Mouse (Mus musculus) E14TG2a.4 (cell line): ENCODE results near the gene Sptbn4.

Source experiments
- H3K27me3 ChIP-seq: 2 replicates; pipeline ENCODE4 v1.6.1; 2014; ENCODE audit warnings: low read length, control low read depth; ENCODE audit not compliant: insufficient read depth
- H3K36me3 ChIP-seq: 2 replicates; pipeline ENCODE4 v1.6.1; 2014; ENCODE audit warnings: low read length, control low read depth; ENCODE audit not compliant: insufficient read depth
- H3K4me1 ChIP-seq: replicated peaks from 2 replicates; pipeline ENCODE4 v1.6.1; 2014; ENCODE audit warnings: low read depth, low read length, control low read depth
- H3K4me3 ChIP-seq: replicated peaks from 2 replicates; pipeline ENCODE4 v1.5.1; 2014; ENCODE audit warnings: mild to moderate bottlenecking, low read length
- H3K9me3 ChIP-seq: 2 replicates; pipeline ENCODE4 v1.6.1; 2014; ENCODE audit warnings: low read length, control low read depth
- CTCF ChIP-seq: conservative IDR thresholded peaks from 2 replicates; pipeline ENCODE4 v1.5.1; 2014; ENCODE audit warnings: low read length
- NANOG ChIP-seq: IDR thresholded peaks from 2 replicates; pipeline ENCODE4 v1.6.1; 2014; ENCODE audit warnings: borderline replicate concordance, low read length, mixed read lengths
- POU5F1 ChIP-seq: IDR thresholded peaks from 2 replicates; pipeline ENCODE4 v1.6.1; 2014; ENCODE audit warnings: low read length, borderline replicate concordance

Sptbn4 gene

DNA sequence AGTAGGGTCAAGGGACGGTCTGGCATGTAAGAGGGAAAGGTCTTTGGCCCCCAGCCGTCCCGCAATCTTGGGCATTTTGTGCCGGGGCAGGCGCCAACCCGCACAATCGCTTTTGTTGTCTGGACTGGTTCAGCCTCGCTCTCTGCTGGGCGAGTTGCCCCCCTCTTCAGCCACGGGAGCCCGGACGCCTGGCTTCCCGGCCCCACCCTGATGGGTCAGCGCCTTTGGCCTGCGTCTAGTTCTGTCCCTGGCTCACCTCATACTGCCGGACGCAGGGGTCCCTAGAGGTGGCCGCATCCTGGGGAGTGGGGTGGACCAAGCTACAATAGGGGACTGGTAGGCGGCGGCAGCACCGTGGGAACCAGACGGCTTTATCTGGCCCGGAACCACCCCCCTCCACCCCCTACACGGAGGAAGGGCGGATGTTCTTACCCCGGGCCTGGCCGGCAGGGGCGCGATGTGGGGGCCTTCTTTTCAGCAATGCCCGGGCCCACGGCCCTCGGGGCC lies 113.0 kb downstream of the Sptbn4 start:
- H3K27me3 ChIP-seq: peaks cover 7% of the 10 kb centered on the region
- no peaks in the 10 kb centered on the region for H3K36me3 ChIP-seq
- peaks cover 72% of the 10 kb centered on the region for H3K4me1 ChIP-seq
- TF ChIP-seq POU5F1 (no peak), NANOG (no peak), CTCF (no peak)
- H3K4me3 ChIP-seq: peak overlapping the region; percentile 85
- no peaks in the 10 kb centered on the region for H3K9me3 ChIP-seq

DNA sequence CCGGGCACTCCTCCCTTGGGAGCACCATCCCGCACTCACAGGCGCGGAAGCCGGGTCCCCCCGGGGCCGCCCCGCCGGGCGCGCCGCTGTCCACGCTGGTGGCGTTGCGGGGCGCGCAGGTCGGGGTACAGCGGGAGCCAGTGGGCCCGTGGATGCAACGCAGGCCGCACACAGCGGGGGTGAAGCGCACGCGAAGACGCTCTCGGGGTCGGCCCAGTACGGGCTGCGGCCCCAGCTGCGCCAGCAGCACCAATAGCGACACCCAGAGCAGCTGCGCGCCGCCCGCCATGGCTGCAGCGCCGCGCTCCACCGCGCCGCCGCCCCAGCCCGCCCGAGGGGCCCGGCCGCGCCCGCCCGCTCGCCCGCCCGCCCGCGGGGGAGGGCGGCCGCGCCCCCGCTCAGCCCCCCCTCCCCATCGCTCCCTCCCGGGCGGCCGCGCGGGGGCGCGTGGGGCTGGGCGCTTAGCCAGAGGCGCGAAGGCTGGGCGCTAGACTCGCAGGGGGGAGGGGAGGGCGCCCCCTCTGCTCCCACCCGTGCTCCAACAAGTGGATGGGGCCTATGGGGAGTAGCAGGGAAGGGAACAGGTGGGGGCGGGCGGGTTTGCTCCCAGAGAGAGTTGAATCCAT lies 114.1 kb downstream of the Sptbn4 start:
- peaks cover 76% of the 10 kb centered on the region for H3K4me1 ChIP-seq
- H3K4me3 ChIP-seq: peak overlapping the region; percentile 85
- H3K36me3 ChIP-seq: 0 out of 2 replicates have a peak, but pooled peaks cover 4% of the 10 kb centered on the region
- TF ChIP-seq POU5F1 (no peak), NANOG (no peak), CTCF (no peak)
- H3K9me3 ChIP-seq: no peaks in the 10 kb centered on the region
- H3K27me3 ChIP-seq: peaks cover 3% of the 10 kb centered on the region; the same call in 1 of the 2 replicates

DNA sequence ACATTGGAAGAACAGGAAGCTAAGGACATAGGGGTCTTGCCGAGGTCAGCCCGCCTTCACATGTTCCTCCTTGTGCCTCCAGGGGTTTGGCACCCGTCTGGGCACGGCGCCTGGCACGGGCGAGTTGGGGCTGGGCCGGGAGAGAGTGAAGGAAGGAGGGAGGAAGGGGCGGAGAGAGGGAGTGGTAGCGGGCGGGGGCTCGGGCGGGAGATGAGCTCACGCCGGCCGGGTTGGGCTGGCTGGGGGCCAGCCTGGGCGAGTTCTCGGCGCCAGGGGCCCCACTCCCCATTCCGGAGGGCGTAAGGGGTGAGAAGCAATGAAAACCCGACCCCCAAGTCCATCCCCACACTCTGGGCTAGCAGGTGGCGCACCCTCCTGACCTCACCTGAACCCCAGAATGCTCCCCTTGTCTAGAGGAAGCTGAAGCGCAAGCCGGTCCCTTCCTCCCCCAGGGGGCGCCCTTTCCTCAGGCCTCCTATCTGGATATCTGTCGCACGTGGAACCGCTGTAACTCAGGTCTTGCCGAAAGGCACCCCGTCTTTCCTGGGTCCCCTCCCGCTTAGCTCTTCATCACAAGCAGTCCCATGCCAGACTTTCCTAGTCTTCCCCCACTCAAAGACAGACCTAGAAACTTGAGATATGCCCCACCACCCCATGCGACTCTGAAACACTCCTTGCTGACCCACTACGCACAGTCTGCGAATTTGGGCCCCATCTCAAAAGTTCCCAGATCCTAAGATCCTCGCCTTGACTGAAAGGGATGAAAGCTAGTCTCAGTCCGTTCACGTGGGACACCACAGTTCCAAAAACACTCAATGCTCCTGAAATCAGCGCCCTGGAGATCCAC lies 114.9 kb downstream of the Sptbn4 start:
- peaks cover 3% of the 10 kb centered on the region; the same call in 1 of the 2 replicates for H3K27me3 ChIP-seq
- peaks cover 10% of the 10 kb centered on the region for H3K36me3 ChIP-seq
- peaks cover 76% of the 10 kb centered on the region for H3K4me1 ChIP-seq
- peak overlapping the region; percentile 85 for H3K4me3 ChIP-seq
- peak; percentile 89 for TF ChIP-seq CTCF
- TF ChIP-seq NANOG: no peak
- TF ChIP-seq POU5F1: no peak
- no peaks in the 10 kb centered on the region for H3K9me3 ChIP-seq

DNA sequence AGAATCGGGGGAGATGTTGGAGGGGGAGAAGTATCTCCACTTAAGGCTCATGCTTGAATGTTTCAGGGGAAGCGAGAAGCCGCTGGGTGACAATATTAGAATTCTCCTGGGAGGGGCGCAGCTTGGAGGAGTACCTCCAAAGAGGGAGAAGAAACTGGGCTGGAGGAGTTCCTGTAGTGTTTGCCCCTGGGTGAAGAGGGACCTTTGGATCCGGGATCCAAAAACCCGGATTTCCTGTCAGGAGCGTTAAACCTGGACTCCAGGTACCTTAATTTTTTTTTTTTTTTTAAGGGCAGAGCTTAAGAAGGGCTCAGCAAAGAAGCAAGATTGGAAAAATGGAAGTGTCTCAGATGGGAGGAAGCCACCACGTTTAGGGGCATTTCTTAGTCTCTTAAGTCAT lies 115.6 kb downstream of the Sptbn4 start:
- no peaks in the 10 kb centered on the region for H3K27me3 ChIP-seq
- H3K9me3 ChIP-seq: no peaks in the 10 kb centered on the region
- TF ChIP-seq NANOG (no peak), POU5F1 (no peak), CTCF (no peak)
- H3K4me1 ChIP-seq: peaks cover 77% of the 10 kb centered on the region
- H3K4me3 ChIP-seq: peak overlapping the region; percentile 85
- peaks cover 17% of the 10 kb centered on the region for H3K36me3 ChIP-seq

DNA sequence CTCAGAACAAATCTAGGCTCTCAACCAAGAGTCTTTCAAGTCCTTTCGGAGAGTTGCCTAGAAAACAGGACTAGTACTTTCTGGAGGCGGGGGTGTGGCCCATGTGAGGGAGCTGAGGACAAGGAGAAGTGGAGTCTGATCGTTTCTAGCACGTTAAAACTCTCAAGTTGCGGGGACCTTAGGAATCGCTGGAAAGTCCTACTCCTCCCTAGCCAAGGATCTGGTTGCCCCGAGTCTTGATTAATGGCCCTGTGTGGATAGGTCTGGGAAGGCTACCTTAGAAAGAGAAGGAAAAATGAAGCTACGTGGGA lies 116.0 kb downstream of the Sptbn4 start:
- H3K4me1 ChIP-seq: peaks cover 77% of the 10 kb centered on the region
- peaks cover 20% of the 10 kb centered on the region for H3K36me3 ChIP-seq
- H3K9me3 ChIP-seq: no peaks in the 10 kb centered on the region
- no peaks in the 10 kb centered on the region for H3K27me3 ChIP-seq
- TF ChIP-seq CTCF (no peak), POU5F1 (no peak), NANOG (no peak)
- H3K4me3 ChIP-seq: peak overlapping the region; percentile 85

DNA sequence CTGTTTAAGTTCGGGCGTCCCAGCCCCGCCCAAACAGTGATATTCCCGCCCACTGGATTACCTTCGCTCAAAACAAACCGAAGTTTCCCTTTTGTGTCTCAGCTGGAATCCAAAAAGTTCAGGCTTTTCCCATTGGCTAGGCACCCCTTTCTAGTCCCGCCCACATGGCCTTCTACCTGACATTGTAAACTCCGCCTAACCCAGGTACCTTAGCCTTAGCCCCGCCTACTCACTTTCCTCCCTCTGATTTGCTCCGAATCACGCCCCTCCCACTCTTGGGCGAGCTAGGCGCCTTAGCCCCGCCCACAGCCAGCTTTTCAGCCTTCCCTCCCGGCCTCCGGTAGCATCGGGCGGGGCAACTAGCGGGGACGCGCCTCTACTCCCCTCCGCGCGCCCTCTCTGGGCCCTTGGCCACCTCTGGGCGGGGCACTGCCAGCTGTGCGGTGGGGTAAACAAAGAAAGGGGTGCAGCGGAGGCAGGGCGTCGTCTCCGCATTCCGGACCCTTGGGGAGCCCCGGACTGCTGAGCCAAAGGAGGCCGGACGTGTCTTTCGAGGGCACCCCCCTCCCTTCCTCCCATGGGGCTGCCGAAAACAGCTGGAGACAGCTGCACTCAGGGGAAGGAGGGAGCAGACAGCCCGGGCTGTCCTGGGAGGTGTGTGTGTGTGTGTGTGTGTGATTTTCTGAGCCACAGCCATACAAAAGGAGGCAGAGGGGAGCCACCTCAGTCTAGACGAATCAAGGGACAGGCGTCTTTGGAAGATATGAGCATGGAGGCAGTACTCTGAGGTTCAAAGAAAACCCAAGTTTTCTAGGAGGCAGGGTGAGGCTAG lies 116.6 kb downstream of the Sptbn4 start:
- Histone ChIP-seq H3K4me3 (peak overlapping the region; percentile 85), H3K27me3 (no peaks in the 10 kb centered on the region), H3K36me3 (peaks cover 23% of the 10 kb centered on the region), H3K9me3 (no peaks in the 10 kb centered on the region), H3K4me1 (peaks cover 78% of the 10 kb centered on the region)
- TF ChIP-seq POU5F1 (no peak), NANOG (no peak), CTCF (no peak)

DNA sequence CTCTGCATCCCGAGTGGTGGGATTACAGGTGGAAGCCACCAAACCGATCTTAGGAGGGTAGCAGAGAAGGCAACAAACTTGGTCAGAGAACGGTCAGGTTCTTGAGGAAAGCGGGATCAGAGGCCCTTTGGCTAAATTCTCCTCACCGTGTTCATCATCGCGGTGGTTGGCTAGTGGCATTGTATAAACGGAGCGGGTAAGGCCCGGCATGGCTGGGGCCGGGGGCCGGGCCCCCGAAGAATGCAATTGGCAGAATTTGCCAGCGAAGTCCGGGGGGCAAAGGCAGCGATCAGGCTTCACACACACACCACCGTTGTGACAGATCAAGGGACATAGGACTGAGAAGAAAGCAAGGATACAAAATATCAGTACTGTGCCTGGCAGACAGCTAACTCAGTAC lies 117.5 kb downstream of the Sptbn4 start:
- Histone ChIP-seq H3K4me1 (peaks cover 79% of the 10 kb centered on the region), H3K36me3 (peaks cover 28% of the 10 kb centered on the region), H3K9me3 (no peaks in the 10 kb centered on the region), H3K4me3 (peak overlapping the region; percentile 85), H3K27me3 (no peaks in the 10 kb centered on the region)
- TF ChIP-seq CTCF (no peak), NANOG (no peak), POU5F1 (no peak)

DNA sequence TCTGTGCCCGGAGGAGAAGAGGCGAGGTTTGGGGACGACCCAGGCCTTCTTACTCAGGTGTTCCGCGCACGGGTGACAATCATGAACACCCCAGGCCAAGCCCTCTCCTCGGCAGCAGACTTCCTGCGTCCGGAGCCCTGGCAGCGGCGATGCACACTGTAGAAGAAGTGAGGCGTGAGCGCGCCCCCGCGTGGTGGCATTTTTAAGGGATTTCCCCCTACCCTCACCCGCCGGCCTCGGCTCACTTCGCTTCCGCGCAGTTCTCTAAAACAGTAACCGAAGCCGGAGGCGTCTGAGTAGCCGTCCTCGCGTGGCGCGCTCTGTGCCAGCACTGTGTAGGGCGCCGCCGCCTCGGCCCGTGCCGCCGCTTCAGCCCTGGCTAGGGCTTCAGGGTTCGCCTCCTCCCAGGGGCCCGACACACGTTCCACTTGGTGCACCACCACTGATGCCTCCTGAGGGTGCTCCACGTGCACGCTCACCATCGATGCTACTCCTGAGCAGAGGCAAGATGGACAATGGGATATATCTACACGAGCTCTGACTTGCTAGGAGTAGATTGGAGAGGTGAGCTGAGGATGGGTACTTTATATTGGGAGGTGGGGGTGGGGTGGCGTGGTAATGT lies 118.0 kb downstream of the Sptbn4 start:
- Histone ChIP-seq H3K4me1 (peaks cover 79% of the 10 kb centered on the region), H3K27me3 (no peaks in the 10 kb centered on the region), H3K4me3 (peak overlapping the region; percentile 85), H3K9me3 (no peaks in the 10 kb centered on the region), H3K36me3 (peaks cover 34% of the 10 kb centered on the region)
- TF ChIP-seq NANOG (no peak), CTCF (peak; percentile 37)
